Mouse (Mus musculus) right cerebral cortex, adult 18-20 months (tissue): ENCODE results near the gene Kcnn1.

Source experiments
- DNase-seq: peaks from one replicate; pipeline ENCODE4 v3.0.0; 2022; ENCODE audit warnings: mixed read lengths

Gene Kcnn1

GRCm38 (mm10) chr8:70865350-70866000 is 2.4 kb upstream of the Kcnn1 start:
- DNase-seq: peak; percentile 99

- DNase-seq: no peak
Measured at GRCm38 (mm10) chr8:70864712-70865221, 1.7 kb upstream of the Kcnn1 start.

- DNase-seq: no peak
Measured at GRCm38 (mm10) chr8:70863956-70864711, 1.1 kb upstream of the Kcnn1 start.

GRCm38 (mm10) chr8:70857516-70857915 is 5.5 kb downstream of the Kcnn1 start:
- no peak for DNase-seq

GRCm38 (mm10) chr8:70856541-70857197 is 6.4 kb downstream of the Kcnn1 start:
- peak; percentile 86 for DNase-seq

- no peak for DNase-seq
Measured at GRCm38 (mm10) chr8:70856028-70856427, 7.0 kb downstream of the Kcnn1 start.

GRCm38 (mm10) chr8:70853863-70854262 is 9.2 kb downstream of the Kcnn1 start:
- DNase-seq: no peak

GRCm38 (mm10) chr8:70852595-70853231 is 10.3 kb downstream of the Kcnn1 start:
- no peak for DNase-seq

DNA sequence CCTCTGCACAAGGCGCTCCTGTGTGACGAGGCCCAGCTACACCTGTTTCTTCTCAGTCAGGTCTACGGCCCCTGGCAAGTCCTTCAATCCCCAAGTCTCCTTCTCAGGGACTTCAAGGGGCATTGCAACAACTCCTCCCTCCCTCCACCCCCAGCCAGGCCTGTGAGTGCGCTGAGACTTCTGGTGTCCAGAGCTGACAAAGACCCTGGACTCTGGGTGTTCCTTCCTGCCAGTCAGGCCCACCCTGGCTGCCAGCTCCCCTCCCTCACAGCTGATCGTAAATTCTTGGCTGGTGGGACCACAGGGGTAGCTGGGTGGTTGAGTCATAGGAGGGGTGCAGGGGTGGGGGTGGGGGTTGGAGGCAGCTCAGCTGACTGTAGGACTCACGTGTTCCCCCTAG is 11.2 kb downstream of the Kcnn1 start:
- DNase-seq: no peak

- DNase-seq: no peak
Measured at GRCm38 (mm10) chr8:70850947-70851346, 12.1 kb downstream of the Kcnn1 start.

GRCm38 (mm10) chr8:70850132-70850845 is 12.8 kb downstream of the Kcnn1 start:
- no peak for DNase-seq

DNA sequence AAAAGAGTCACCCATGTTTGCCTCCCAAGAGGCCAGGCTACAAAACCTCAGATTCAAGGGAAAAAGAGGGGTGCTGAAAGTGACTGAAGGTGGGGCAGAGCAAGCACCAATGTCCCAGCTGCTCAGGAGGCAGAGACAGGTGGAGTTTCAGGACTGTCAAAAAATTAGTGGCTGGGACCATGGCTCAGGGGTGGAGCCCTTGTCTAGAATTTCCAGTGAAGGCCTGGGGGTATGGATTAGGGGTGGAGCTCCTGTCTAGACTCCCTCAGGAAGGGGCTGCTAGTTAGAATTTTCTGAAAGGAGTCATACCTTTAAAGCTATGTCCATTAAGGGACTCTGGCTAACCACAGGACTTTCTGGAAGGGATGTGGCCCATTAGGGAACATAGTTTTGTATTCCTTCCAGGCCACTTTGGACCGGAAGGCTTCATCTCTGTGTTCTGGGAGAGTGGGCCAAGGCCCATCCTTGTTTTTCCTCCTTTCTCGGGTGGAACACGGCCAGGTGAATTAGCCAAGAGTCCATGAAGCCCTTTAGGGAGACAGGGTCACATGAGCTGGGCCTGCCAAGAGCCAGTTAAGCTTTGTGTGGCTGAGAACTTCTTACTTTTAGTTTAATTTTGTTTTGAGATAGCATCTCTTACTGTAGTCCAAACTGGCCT is 13.6 kb downstream of the Kcnn1 start:
- DNase-seq: no peak

DNA sequence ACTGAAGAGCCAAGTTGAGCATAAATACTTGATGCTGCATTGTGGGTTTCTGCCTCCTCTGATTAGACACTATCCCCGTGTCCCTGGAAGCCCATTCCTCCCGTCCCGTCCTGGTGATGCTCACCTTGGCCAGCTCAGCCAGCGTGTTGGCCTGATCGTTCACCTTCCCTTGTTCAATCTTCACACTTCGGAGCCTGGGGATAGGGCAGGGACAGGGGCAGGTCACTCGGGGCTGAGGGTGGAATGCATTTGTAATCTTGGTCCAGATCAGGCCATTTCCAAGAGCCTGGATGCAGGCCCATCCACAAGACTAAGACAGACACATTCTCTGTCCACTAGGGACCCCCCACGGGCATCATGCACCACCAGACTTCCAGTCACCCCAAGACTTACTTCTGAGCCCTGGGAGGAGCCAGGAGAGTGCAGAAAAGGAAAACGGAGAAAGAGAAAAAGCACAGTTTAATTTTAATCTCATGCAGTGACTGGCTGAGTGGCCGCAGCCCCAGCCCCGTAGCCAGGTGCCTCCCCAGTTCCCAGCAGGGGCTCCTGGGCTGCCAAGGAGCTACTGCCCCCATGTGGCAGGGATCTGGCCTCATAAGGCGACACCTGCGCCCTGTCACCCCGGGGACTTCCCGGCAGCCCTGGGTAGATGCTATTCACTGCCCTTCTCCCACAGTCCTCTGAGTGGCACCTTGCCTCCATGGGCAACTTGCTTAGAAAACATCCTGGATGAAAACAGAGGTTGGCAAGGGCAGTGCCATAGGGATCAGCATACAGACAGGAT is 16.5 kb downstream of the Kcnn1 start:
- DNase-seq: no peak

- DNase-seq: no peak
Measured at GRCm38 (mm10) chr8:70845108-70845507, 17.9 kb downstream of the Kcnn1 start.

DNA sequence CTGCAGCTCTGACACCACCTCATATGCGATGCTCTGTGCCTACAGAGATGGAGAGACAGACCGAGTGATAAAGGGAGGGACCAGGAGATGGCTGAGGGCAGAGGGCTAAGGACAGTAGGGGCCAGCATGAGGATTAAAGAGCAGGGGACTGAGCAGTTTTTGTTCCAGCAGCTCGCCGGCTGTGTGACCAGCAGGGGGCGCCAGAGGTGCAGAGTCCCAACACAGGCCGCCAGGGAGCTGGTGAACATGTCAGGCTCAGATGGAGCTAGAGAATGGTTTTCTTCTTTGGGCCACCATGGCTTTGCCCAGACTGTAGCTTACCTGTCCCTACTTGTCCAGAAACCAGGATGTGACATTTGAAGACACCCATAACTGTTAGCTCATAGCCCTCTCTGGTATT is 18.5 kb downstream of the Kcnn1 start:
- DNase-seq: peak; percentile 86

- no peak for DNase-seq
Measured at GRCm38 (mm10) chr8:70843941-70844340, 19.1 kb downstream of the Kcnn1 start.

GRCm38 (mm10) chr8:70843214-70843773 is 19.8 kb downstream of the Kcnn1 start:
- no peak for DNase-seq

GRCm38 (mm10) chr8:70842484-70842883 is 20.6 kb downstream of the Kcnn1 start:
- DNase-seq: no peak

DNA sequence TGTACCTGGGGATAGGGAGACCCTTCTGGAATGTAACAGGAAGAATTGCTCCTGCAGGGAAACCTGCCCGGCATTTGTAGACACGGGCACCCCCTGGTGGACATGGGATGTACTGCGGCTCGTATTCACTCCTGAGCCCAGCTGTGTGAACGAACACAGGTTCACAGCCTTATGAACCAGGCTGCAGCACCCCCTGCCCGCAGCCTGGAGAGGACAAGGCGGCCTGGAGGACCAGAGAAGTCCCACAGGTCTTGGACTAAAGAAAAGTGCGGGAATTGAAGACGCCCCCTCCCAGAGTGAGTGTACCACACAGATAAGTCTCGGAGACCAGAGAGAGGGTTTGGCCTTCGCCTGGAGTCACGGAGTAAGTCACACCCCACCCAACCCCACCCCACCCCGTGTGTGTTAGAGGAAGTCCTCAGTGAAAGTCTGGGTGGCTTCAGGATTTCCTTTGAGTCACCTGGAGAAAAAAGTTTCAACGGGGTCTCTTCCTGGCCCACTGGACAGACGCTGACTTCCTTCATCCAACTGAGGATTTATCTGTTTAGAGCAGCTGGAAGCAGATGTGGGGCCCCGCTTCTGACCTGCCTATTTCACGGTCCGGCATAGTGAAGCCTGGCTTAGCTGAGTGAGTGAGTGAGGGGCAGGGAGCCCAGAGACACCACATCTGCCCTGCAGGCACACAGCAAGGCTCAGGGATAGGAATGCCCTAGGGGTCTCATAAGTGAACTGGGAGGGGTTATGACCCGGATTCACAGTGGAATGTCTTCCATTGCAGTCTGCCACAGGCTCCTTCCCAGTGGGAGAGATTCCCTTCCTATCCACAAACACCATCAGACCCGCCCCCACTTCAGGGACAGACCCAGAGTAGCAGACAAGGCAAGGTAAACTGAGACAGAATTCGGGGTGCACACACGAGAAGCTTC is 21.6 kb downstream of the Kcnn1 start:
- DNase-seq: peak; percentile 87

- no peak for DNase-seq
Measured at GRCm38 (mm10) chr8:70840590-70840989, 22.5 kb downstream of the Kcnn1 start.
